Mouse (Mus musculus): ENCODE data around the gene Rrp9. TPM values are rescaled to one million over a fixed set of nuclear protein-coding genes. Genes with fewer than 3 reads are reported as not detected.

Gene Rrp9
- polyA plus RNA-seq, 1 experiment from 2014 or later, result 42.3 TPM

GRCm38 (mm10) chr9:106450661-106451060, 25.1 kb upstream of the Rrp9 start:
- Histone ChIP-seq H3K9me3 (no peaks in the 10 kb centered on the region), H3K4me2 (0 out of 2 replicates have a peak overlapping the region, but pooled peaks have one; percentile 3), H3K36me3 (no peaks in the 10 kb centered on the region), H3K4me1 (replicated peaks) (peaks cover 82% of the 10 kb centered on the region), H3K27me3 (no peaks in the 10 kb centered on the region), H3K27ac (replicated peaks) (peak overlapping the region; percentile 7; the same call in 1 of the 2 replicates), H3K9ac (0 out of 2 replicates have a peak overlapping the region, but pooled peaks have one; percentile 13), H3K4me3 (no peak overlapping the region)
- ATAC-seq (ENCODE audit: low read depth), result no peak
- 16% methylated on average over 9 of the region's 9 CpGs for WGBS

GRCm38 (mm10) chr9:106451298-106451697, 24.5 kb upstream of the Rrp9 start:
- H3K9ac ChIP-seq, result no peak overlapping the region
- peaks cover 82% of the 10 kb centered on the region for H3K4me1 ChIP-seq (replicated peaks)
- no peaks in the 10 kb centered on the region for H3K9me3 ChIP-seq
- H3K4me2 ChIP-seq, result no peak overlapping the region
- no peak overlapping the region for H3K27ac ChIP-seq (replicated peaks)
- H3K27me3 ChIP-seq, result no peaks in the 10 kb centered on the region
- 71% methylated on average over 11 of the region's 11 CpGs for whole genome bisulfite sequencing
- no peaks in the 10 kb centered on the region for H3K36me3 ChIP-seq
- no peak overlapping the region for H3K4me3 ChIP-seq
- ATAC-seq (ENCODE audit: low read depth), result no peak

GRCm38 (mm10) chr9:106451899-106452298, 23.9 kb upstream of the Rrp9 start:
- no peaks in the 10 kb centered on the region for H3K36me3 ChIP-seq
- ATAC-seq (ENCODE audit: low read depth), result no peak
- no peak overlapping the region for H3K4me3 ChIP-seq
- no peaks in the 10 kb centered on the region for H3K9me3 ChIP-seq
- no peak overlapping the region for H3K9ac ChIP-seq
- H3K4me1 ChIP-seq (replicated peaks), result peaks cover 83% of the 10 kb centered on the region
- no peaks in the 10 kb centered on the region for H3K27me3 ChIP-seq
- WGBS, result 70% methylated on average over 2 of the region's 2 CpGs
- H3K27ac ChIP-seq (replicated peaks), result no peak overlapping the region
- 0 out of 2 replicates have a peak overlapping the region, but pooled peaks have one; percentile 100 for H3K4me2 ChIP-seq

- no peaks in the 10 kb centered on the region for H3K27me3 ChIP-seq
- H3K9ac ChIP-seq, result peak overlapping the region; percentile 96
- ATAC-seq (ENCODE audit: low read depth), result no peak
- H3K27ac ChIP-seq (replicated peaks), result peak overlapping the region; percentile 92
- peak overlapping the region; percentile 100 for H3K4me2 ChIP-seq
- H3K9me3 ChIP-seq, result no peaks in the 10 kb centered on the region
- 0 out of 2 replicates have a peak, but pooled peaks cover 1% of the 10 kb centered on the region for H3K36me3 ChIP-seq
- H3K4me3 ChIP-seq, result peak overlapping the region; percentile 80
- WGBS, result 16% methylated on average over 6 of the region's 6 CpGs
- peaks cover 83% of the 10 kb centered on the region for H3K4me1 ChIP-seq (replicated peaks)
Measured at GRCm38 (mm10) chr9:106452351-106452750, 23.4 kb upstream of the Rrp9 start.

GRCm38 (mm10) chr9:106452821-106453220, 22.9 kb upstream of the Rrp9 start:
- Histone ChIP-seq H3K36me3 (0 out of 2 replicates have a peak, but pooled peaks cover 6% of the 10 kb centered on the region), H3K9me3 (no peaks in the 10 kb centered on the region), H3K27ac (replicated peaks) (peak overlapping the region; percentile 92), H3K9ac (peak overlapping the region; percentile 96), H3K4me2 (peak overlapping the region; percentile 100), H3K4me3 (peak overlapping the region; percentile 80), H3K27me3 (no peaks in the 10 kb centered on the region), H3K4me1 (replicated peaks) (peaks cover 83% of the 10 kb centered on the region)
- peak; percentile 12; the same call in 1 of the 2 replicates for ATAC-seq (ENCODE audit: low read depth)
- 0% methylated on average over 7 of the region's 7 CpGs for WGBS

GRCm38 (mm10) chr9:106453271-106454070, 22.3 kb upstream of the Rrp9 start, which contains the start of gene Pcbp4:
Gene Pcbp4, plus strand, starts transcription at chr9:106453291.
- no peaks in the 10 kb centered on the region for H3K9me3 ChIP-seq
- WGBS, result 0% methylated on average over 38 of the region's 74 CpGs
- peak; percentile 62 for ATAC-seq (ENCODE audit: low read depth)
- peak within 1 kb of the TSS; percentile 96 for H3K9ac ChIP-seq
- H3K27me3 ChIP-seq, result no peaks in the 10 kb centered on the region
- peak within 1 kb of the TSS; percentile 100 for H3K4me2 ChIP-seq
- H3K4me1 ChIP-seq (replicated peaks), result peaks cover 83% of the 10 kb centered on the region
- H3K4me3 ChIP-seq, result peak within 1 kb of the TSS; percentile 80
- 0 out of 2 replicates have a peak, but pooled peaks cover 8% of the 10 kb centered on the region for H3K36me3 ChIP-seq
- peak within 1 kb of the TSS; percentile 92 for H3K27ac ChIP-seq (replicated peaks)

DNA sequence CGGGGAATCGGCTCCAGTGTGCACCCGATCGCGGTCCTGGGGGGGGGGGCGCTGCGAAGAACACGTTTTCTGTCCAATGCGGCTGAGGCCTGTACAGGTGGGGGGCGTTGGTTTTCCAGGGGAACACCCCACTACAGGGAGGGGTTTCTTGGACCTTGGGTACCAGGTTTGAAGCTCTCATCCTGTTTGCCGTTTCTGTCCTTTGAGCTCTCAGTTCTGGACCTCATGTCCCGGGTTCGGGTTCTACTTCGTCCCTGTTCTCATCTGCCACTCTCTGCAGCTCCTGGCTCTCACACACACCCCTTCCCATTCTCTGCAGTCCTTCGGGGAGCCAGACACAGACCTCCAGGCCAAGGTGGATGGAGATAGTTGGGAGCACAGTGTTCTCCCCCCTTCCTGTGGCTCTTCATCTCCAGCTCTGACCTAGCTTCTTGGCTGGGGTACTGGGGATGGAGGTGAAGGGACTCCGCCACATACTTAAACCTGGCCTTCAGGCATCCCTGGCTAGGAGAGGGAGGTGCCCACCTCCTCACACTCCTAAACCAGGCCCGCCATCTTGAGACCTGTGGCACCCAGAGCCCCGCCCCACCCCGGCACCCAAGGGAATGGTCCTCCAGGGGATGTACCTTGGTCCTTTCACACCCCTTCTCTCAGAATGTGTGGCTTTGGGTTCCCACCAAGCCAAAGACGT, 21.5 kb upstream of the Rrp9 start:
- Histone ChIP-seq H3K4me1 (replicated peaks) (peaks cover 83% of the 10 kb centered on the region), H3K27me3 (no peaks in the 10 kb centered on the region), H3K9me3 (no peaks in the 10 kb centered on the region), H3K36me3 (peaks cover 13% of the 10 kb centered on the region; the same call in 1 of the 2 replicates), H3K27ac (replicated peaks) (peak overlapping the region; percentile 92), H3K9ac (peak overlapping the region; percentile 96), H3K4me2 (peak overlapping the region; percentile 100), H3K4me3 (peak overlapping the region; percentile 80)
- ATAC-seq (ENCODE audit: low read depth), result peak; percentile 10; the same call in 1 of the 2 replicates
- under 1% methylated on average over 14 of the region's 20 CpGs for WGBS

- peak overlapping the region; percentile 80 for H3K4me3 ChIP-seq
Measured at GRCm38 (mm10) chr9:106454888-106455681, 20.7 kb upstream of the Rrp9 start.

DNA sequence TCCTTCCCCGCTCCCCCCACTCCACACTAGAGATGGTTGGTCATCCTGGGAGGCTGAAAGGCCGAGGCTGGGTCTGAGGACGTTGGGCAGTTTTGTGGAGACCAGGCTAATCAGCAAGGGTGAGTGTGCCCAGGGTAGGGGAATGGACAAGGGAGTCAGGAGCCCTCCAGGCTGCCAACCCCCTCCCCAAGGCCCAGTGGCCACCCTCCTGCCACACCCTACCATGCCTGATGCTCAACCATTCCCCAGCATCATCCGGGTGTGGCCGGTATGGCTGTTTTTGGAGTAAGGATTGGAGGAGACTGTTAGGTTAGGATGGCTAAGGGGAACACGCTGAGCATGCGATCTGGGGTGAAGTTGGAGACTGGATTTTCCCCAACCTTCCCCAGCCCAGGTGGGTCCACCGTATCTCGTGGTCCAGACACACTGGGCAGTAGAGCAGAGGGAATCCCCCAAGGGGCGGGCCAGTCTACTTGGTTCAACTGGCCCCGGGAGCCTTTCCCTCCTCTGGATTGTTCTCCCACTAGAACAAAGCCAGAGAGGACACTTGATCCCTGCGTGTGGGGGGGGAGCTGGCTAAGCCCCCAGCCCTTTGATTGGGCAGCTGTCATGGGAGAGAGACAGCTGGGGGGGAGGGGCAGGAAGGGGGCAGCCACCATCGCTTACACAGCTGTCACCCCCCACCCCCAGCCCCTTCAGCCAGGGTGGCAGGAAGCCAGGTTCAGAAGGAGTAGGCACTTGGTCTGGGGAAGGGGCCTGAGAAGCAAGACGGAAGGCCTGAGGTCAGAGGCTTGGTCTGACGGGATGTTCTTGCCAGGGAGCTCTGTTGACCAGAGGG, 19.2 kb upstream of the Rrp9 start:
- Histone ChIP-seq H3K27ac (replicated peaks) (peak overlapping the region; percentile 92), H3K9me3 (no peaks in the 10 kb centered on the region), H3K9ac (peak overlapping the region; percentile 96), H3K4me3 (peak overlapping the region; percentile 80), H3K4me1 (replicated peaks) (peaks cover 81% of the 10 kb centered on the region), H3K27me3 (no peaks in the 10 kb centered on the region), H3K4me2 (peak overlapping the region; percentile 100), H3K36me3 (peaks cover 34% of the 10 kb centered on the region)
- 24% methylated on average over 15 of the region's 15 CpGs for WGBS
- no peak for ATAC-seq (ENCODE audit: low read depth)

More at GRCm38 (mm10) chr9:106454888-106455681, 20.7 kb upstream of the Rrp9 start:
- Histone ChIP-seq H3K9ac (peak overlapping the region; percentile 96), H3K36me3 (peaks cover 21% of the 10 kb centered on the region), H3K4me2 (peak overlapping the region; percentile 100), H3K9me3 (no peaks in the 10 kb centered on the region), H3K27ac (replicated peaks) (peak overlapping the region; percentile 92), H3K27me3 (no peaks in the 10 kb centered on the region), H3K4me1 (replicated peaks) (peaks cover 88% of the 10 kb centered on the region)
- 1% methylated on average over 17 of the region's 17 CpGs for WGBS
- ATAC-seq (ENCODE audit: low read depth), result peak; percentile 16

DNA sequence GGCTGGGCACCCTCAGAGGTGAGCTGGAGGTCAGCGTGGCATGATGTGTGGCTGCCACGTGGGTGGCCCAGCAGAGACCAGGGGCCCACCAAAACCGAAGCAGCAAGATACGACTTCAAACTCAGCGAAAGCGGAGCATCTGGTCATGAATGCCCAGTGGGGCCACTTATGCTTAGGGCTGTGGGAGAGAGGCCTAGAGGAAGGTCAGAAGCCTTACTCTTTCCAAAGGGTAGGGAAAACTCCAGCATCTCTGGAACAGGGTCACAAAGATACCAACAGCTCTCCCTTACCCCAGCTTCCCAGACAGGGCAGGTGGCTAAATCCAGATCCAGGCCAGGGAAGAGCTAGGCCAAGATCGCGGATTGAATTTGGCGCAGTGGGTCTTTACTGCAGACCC, 18.6 kb upstream of the Rrp9 start:
- H3K9me3 ChIP-seq, result no peaks in the 10 kb centered on the region
- H3K27ac ChIP-seq (replicated peaks), result peak overlapping the region; percentile 92
- peak overlapping the region; percentile 100 for H3K4me2 ChIP-seq
- peak overlapping the region; percentile 80 for H3K4me3 ChIP-seq
- peaks cover 75% of the 10 kb centered on the region for H3K4me1 ChIP-seq (replicated peaks)
- no peaks in the 10 kb centered on the region for H3K27me3 ChIP-seq
- ATAC-seq (ENCODE audit: low read depth), result no peak
- H3K9ac ChIP-seq, result peak overlapping the region; percentile 96
- H3K36me3 ChIP-seq, result peaks cover 40% of the 10 kb centered on the region
- WGBS, result 31% methylated on average over 9 of the region's 9 CpGs

DNA sequence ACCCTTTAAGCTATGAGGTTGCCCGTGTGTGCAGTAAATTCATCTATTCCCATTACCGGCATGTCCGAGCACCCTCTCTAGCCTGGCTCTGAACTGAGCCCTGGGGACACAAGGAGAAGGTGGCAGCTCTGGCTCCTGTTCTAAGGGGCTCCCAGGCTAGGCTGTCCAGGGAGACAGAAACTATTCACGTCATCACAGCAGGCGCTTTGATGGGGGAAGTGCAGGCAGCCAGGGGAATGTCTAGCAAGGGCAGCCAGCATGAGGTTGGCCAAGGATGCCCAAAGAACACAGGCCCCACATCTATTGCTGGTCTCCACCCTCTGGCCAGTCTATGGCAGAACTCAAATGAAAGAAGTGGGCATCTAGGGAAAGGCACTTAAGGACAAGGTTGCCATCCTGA, 17.8 kb upstream of the Rrp9 start:
- peak overlapping the region; percentile 92 for H3K27ac ChIP-seq (replicated peaks)
- no peak for ATAC-seq (ENCODE audit: low read depth)
- H3K36me3 ChIP-seq, result peaks cover 47% of the 10 kb centered on the region
- peak overlapping the region; percentile 100 for H3K4me2 ChIP-seq
- 40% methylated on average over 5 of the region's 5 CpGs for WGBS
- H3K4me3 ChIP-seq, result peak overlapping the region; percentile 80
- peak overlapping the region; percentile 96 for H3K9ac ChIP-seq
- H3K27me3 ChIP-seq, result no peaks in the 10 kb centered on the region
- no peaks in the 10 kb centered on the region for H3K9me3 ChIP-seq
- peaks cover 67% of the 10 kb centered on the region for H3K4me1 ChIP-seq (replicated peaks)
